Mouse (Mus musculus): ENCODE data around the gene Map3k3.
A peak's percentile ranks its signal among the peaks of the same experiment; 100 is the strongest.

The Map3k3 gene

GRCm38 (mm10) chr11:106159216-106159920, 75.0 kb downstream of the Map3k3 start:
- DNase-seq = peak; percentile 32 to 36

- peak; percentile 38 to 62 for DNase-seq
These were observed 75.8 kb downstream of the Map3k3 start for GRCm38 (mm10) chr11:106159921-106160840.

DNA sequence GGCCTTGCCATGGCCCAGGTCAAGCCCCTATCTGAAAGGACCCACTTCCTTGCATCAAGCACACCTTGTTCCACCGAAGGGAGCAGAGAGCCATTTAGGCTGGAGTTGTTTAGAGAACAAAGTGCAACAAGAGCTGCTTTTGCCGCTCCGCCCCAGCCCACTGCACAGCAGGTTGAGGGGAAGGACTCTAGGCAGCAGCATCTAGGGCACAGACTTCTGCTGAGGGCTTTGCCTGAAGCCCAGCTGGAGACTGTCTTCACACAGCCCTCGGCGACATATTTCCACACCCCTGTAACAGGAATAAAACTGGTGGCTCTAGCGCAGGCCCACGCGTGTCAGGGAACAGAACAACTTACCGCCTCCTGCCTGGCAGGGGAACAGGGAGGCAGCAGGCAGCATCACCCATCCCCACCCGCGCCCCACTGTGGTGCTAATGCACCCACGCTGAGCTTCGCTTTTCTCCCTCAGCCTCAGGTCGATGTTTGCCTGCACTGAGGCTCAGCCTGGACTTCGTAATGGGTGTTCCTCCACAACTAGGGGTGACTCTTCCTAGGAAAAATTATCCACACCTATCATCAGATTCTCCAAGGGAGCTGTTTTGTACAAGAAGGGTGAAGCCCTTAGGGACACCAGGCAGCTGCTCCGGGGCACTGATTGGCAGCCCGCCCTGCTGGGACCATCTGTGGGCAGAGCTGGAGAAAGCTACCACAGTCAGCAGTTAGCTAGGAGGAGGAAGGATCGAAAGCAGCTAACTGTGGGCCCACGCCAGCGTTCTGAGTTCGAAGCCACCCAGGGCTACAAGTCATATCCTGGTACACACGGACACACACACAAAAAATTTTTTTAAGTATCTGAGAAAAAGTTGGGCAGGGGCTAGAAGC, 76.7 kb downstream of the Map3k3 start, which contains the start of the genes Gm10840 and Limd2:
TSS of gene Gm10840 (plus strand) at position 10 of the 881 bp plus-strand sequence.
TSS of gene Limd2 (minus strand) at position 20 of the 881 bp plus-strand sequence.
- DNase-seq = no peak

GRCm38 (mm10) chr11:106162237-106162636, 77.8 kb downstream of the Map3k3 start:
- no peak for DNase-seq

DNA sequence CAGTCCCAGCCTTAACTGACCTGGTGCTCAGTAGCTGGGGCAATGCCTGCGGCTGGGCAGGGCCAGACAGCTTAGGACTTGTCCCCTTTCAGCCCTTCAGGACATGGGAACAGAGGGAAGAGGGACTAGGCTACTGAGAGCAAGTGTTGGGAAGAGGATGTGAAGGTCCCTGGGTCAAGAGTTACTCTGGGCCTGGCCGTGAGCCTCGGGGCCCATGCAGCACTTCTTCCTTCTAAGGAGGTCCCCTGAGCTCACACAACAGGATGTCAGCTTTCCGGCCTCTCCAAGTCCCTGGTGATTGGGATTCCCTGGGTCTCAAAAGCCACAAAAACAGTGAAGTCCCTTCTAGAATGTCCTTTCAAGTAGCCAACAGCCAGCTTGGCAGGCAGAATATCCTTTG, 79.1 kb downstream of the Map3k3 start:
- peak; percentile 35 to 36 for DNase-seq

DNA sequence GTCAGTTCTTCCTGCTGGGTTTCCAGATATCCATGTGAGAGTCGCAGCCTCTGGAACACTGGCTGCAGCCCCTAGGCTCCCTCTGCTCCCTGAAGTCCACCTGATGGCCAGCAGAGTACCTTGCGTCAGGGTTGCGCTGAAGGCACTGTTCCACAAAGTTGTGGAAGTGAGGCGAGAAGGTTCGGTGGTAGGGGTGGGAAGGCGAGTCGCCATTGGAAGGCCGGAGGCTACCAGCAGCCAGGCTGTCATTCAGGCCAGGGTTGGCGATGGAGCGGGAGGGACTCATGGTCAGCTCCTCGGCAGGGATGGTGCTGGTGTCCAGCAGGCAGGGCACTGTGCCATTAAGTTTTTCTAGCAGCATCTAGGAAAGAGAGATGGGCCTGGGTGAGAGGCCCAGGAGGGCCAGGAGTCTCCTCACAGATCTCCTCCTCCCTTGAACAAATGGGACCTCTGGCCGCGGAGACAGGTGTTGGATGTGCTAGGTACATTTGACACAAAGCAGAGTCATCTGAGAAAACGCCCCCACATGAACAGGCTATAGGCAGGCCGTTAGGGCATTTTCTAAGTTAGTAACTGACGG, 80.3 kb downstream of the Map3k3 start:
- no peak for DNase-seq

GRCm38 (mm10) chr11:106167435-106167834, 83.0 kb downstream of the Map3k3 start:
- no peak for DNase-seq

DNA sequence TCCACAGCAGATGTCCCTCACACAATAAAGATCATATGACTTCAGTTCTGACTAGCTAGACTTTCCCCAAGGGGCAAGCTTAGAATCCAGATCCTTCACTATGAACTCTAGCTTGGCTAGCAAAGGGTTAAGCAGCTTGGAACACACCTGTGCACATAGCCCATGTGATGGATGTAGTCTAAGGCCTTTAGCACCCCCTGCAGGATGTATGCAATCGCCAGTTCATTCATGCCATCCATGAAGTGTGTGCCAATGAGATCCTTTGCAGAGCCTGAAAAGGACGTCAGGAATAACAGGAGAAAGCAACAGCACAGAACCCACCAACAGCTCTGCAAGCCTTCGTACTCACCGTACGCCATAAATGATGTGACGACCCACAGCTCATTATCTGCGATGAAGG, 86.4 kb downstream of the Map3k3 start:
- no peak for DNase-seq

DNA sequence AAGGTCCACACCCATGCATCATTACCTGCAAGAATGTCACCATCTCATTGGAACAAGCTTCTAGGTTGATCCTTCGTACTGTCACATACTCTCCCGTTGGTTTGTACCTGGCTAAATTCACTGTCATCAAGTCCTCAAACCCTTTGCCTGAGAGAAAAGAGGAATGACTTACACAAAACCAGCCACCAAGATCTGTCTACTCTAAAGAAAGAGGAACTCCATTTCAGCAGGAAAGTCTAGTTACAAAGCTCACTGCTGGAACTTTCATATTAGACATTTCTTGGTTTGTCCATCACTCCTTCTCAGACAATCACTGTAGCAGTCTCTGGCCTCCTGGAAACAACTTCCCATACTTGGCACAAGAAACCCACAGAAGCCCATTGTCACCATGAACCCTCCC, 88.8 kb downstream of the Map3k3 start:
- DNase-seq = no peak

DNA sequence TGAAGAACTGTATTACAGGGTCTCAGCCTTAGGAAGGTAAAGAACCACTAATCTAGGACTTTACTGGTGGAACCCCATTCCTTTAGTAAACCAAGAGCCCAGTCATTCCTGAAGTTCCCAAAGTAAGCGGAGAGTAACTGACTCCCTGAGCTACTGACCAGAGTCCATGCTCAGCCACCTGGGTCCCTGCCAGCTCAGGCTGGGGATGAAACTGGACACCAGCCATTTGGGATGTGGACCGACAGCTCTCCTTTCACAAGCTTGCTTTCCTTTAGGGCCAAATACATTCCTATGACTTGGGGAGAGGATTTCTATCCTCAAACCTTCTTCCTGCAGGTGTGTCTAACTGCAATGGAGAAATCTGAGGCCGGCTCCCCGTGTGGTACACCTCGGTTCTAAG, 90.0 kb downstream of the Map3k3 start:
- DNase-seq = peak; percentile 66 to 73

DNA sequence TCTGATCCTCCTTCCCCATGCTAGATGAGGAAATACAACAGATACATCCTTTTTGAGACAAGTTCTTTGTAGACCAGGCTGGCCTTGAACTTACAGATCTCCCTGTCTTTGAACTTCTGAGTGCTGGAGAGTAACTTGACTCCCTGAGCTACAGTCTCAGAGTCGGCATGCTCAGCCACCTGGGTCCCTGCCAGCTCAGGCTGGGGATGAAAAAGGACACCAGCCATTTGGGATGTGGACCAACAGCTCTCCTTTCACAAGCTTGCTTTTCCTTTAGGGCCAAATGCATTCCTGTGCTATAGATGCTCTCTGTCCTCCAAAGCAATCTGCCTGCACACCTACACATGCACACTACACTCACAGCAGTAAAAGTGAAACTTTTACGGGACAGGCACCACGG, 90.7 kb downstream of the Map3k3 start:
- no peak for DNase-seq

GRCm38 (mm10) chr11:106176372-106176771, 92.0 kb downstream of the Map3k3 start:
- no peak for DNase-seq

- no peak for DNase-seq
These were observed 93.8 kb downstream of the Map3k3 start for GRCm38 (mm10) chr11:106178036-106178782.

DNA sequence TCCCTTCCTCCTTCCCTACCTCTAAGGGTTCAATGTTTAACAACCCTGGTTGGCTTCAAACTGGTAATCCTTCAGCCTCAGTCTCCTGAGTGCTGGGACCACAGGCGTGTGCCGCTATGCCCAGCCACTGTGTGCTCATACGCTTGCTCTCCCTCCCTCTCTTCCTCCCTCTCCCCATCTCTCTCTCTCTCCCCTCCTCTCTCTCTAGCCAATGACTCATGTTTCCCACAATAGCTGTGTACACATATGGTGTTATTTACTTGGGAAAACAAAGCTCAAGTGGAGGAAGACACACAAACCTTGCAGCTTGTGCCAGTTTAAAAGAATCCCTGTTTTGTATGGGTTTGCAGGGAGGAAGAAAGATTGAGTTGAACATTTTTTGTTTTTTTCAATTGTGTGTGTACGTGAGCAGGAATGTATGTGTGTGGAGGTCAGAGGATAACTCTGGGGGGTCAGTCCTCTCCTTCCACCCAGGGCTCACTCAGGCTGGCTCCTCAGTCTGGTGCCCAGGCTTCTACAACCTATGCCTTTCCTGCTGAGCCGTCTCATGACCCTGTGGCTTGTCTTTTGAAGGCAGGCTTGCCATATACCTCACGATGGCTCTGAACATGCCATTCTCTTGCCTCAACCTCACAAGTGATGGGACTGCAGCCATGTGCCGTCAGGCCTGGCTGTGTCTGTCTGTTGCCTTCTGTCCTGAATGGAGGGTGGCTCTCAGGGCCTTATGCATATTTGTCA, 95.5 kb downstream of the Map3k3 start:
- no peak for DNase-seq

- DNase-seq = no peak
These were observed 96.0 kb downstream of the Map3k3 start for GRCm38 (mm10) chr11:106180449-106180801.

DNA sequence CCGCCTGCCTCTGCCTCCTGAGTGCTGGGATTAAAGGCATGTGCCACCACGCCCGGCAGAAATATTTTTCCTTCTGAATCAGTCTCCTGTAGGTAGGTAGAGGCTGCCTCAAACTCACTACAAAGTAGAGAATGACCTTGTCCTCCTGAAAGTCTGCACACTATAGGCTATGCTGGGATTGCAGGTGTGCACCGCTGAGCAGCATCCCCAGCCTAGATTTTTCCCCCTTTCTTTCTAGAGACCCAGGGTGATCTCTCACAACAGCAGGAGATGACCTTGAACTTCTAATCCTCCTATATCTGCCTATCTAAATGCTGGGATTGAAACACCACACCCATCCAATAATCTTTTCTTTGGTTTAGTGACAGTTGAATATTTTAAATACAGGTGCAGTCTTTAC, 102.9 kb downstream of the Map3k3 start:
- DNase-seq = no peak

GRCm38 (mm10) chr11:106191716-106192115, 107.3 kb downstream of the Map3k3 start:
- DNase-seq = no peak

DNA sequence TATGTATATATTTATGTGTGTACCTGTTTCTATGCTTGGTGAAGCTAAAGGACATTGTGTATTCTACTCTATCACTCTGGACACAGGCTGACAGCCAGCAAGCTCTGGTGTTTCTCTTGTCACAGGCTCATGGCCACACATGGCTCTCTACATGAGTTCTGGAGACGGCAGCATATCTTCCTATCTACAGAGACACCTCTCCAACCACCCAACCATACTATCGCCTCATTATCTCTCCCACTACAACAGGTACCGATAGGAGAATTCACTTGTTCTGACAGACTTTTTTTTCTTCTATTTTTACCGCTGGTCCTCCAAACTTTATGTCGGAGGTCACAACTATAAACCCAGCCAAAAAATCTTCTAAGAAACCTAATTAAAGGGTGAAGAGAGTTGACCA, 107.8 kb downstream of the Map3k3 start:
- DNase-seq = no peak

GRCm38 (mm10) chr11:106192657-106193370, 108.4 kb downstream of the Map3k3 start:
- DNase-seq = peak; percentile 41 to 54

All from kidney, adult 8-10 months (tissue).